Mouse (Mus musculus) testis, adult 10 weeks (tissue): ENCODE measurements around the gene Pcolce. TPM values are rescaled to one million over a fixed set of nuclear protein-coding genes. Genes with fewer than 3 reads are reported as not detected.

Experiments used
- polyA plus RNA-seq: library from polyadenylated mRNA; stranded (reverse); fragments of 350-450 nt; fragmentation: Illumina TruSeq; extraction: RNeasy Lipid Tissue Mini Kit (QIAGEN cat#74804); gene quantifications from one replicate; pipeline ENCODE4 v1.2.3, GENCODE M21; 2014; ENCODE audit warnings: low read depth, low replicate concordance

Pcolce gene
- 12.9 TPM for polyA plus RNA-seq

GRCm38 (mm10) chr5:137613550-137613949, at the start of gene Pcolce:
TSS of gene Pcolce (minus strand) at chr5:137613784.

GRCm38 (mm10) chr5:137645652-137646091, 32.1 kb upstream of the Pcolce start, which contains the start of gene Irs3:
TSS of gene Irs3 (minus strand) at chr5:137645714.

GRCm38 (mm10) chr5:137641054-137641453, 27.5 kb upstream of the Pcolce start, which contains the start of gene Sap25:
TSS of gene Sap25 (plus strand) at chr5:137641334.

GRCm38 (mm10) chr5:137628498-137629305, 15.1 kb upstream of the Pcolce start, which contains the start of the genes Fbxo24, Lrch4 and Gm20605:
TSS of gene Fbxo24 (minus strand) at chr5:137629002.
TSS of gene Lrch4 (plus strand) at chr5:137629121.
TSS of gene Gm20605 (plus strand) at chr5:137629175.

GRCm38 (mm10) chr5:137600619-137601364, 12.8 kb downstream of the Pcolce start, which contains the start of gene Mospd3:
TSS of gene Mospd3 (minus strand) at chr5:137601058.

GRCm38 (mm10) chr5:137569665-137570064, 43.9 kb downstream of the Pcolce start, which contains the start of gene Tfr2:
TSS of gene Tfr2 (plus strand) at chr5:137569840.

Other genes with a start within 250 kb of the Pcolce start
- gene Zan, start 136.7 kb downstream of the Pcolce start, polyA plus RNA-seq = 2.8 TPM
- not detected for gene Pop7, start 111.3 kb downstream of the Pcolce start, polyA plus RNA-seq
- gene Gigyf1, start 95.2 kb downstream of the Pcolce start, polyA plus RNA-seq = 0.83 TPM
- gene Epo, start 80.5 kb downstream of the Pcolce start, polyA plus RNA-seq = not detected
- 1.3 TPM for gene Gnb2, start 80.3 kb downstream of the Pcolce start, polyA plus RNA-seq
- gene Actl6b, start 60.3 kb downstream of the Pcolce start, polyA plus RNA-seq = not detected
- 0.25 TPM for gene Tfr2, start 43.9 kb downstream of the Pcolce start, polyA plus RNA-seq
- gene Mospd3, start 12.7 kb downstream of the Pcolce start, polyA plus RNA-seq = not detected
- 3.5 TPM for gene Fbxo24, start 15.2 kb upstream of the Pcolce start, polyA plus RNA-seq
- gene Lrch4, start 15.3 kb upstream of the Pcolce start, polyA plus RNA-seq = 1.6 TPM
- 0.39 TPM for gene Gm20605, start 15.4 kb upstream of the Pcolce start, polyA plus RNA-seq
- gene Sap25, start 27.6 kb upstream of the Pcolce start, polyA plus RNA-seq = 1.2 TPM
- gene Irs3, start 31.9 kb upstream of the Pcolce start, polyA plus RNA-seq = not detected
- gene Agfg2, start 70.9 kb upstream of the Pcolce start, polyA plus RNA-seq = 5.5 TPM
- gene Nyap1, start 127.8 kb upstream of the Pcolce start, polyA plus RNA-seq = 0.07 TPM
- 7.8 TPM for gene Tsc22d4, start 131.9 kb upstream of the Pcolce start, polyA plus RNA-seq
- 3.4 TPM for gene Ppp1r35, start 165.1 kb upstream of the Pcolce start, polyA plus RNA-seq
- 26.1 TPM for gene Mepce, start 173.9 kb upstream of the Pcolce start, polyA plus RNA-seq
- 48.0 TPM for gene Zcwpw1, start 174.0 kb upstream of the Pcolce start, polyA plus RNA-seq
- gene Pilra, start 222.5 kb upstream of the Pcolce start, polyA plus RNA-seq = 0.38 TPM
- not detected for gene Pilrb1, start 244.3 kb upstream of the Pcolce start, polyA plus RNA-seq